Mouse (Mus musculus): ENCODE measurements around the gene Dcaf11.

Dcaf11 gene

GRCm38 (mm10) chr14:55616844-55617243 lies 57.0 kb downstream of the Dcaf11 start:
- DNase-seq (ENCODE audit: low read depth), result no peak

- DNase-seq (ENCODE audit: low read depth), result no peak
These were observed 58.0 kb downstream of the Dcaf11 start, which contains the start of gene Rec8 for GRCm38 (mm10) chr14:55617822-55618221. TSS of gene Rec8 (plus strand) at chr14:55618037.

DNA sequence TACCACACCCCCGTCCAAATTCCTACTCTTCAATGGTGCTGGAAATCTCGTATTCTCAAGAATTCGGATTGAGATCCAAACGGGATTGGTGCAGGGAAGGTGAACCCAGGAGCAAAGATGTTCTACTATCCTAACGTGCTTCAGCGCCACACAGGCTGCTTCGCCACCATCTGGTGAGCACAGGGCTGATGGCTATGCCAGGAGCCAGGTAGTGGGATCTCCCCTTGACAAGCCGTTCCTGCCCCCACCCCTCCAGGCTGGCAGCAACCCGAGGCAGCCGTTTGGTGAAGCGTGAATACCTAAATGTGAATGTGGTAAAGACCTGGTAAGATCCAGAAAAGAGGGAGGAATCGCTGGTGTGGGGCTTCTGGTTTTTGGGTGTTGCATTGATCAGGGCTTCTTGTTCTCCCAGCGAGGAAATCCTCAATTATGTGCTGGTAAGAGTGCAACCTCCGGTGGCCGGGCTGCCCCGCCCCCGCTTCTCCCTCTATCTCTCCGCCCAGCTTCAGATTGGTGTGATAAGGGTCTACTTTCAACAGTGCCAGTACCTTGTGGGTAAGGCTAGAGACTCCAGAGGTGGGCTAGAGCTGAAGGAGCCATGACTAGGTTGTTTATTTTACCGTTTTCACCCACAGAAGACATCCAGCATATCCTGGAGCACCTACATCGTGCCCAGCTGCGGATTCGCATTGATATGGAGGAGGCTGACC lies 58.8 kb downstream of the Dcaf11 start:
- no peak for DNase-seq (ENCODE audit: low read depth)
